Mouse (Mus musculus): Measurements from ENCODE around the gene Bloc1s1.

Gene Bloc1s1

GRCm38 (mm10) chr10:128923935-128924334, at the start of gene Bloc1s1:
TSS of gene Bloc1s1 (minus strand) at chr10:128924035.
- in situ Hi-C loops (cut with MboI), result no loop called here

GRCm38 (mm10) chr10:128972841-128973240, 49.0 kb upstream of the Bloc1s1 start:
- in situ Hi-C loops (cut with MboI), result no loop called here

- in situ Hi-C loops (cut with MboI), result no loop called here
Measured at GRCm38 (mm10) chr10:128970740-128971250, 47.0 kb upstream of the Bloc1s1 start.

GRCm38 (mm10) chr10:128968341-128968749, 44.5 kb upstream of the Bloc1s1 start:
- in situ Hi-C loops (cut with MboI), result no loop called here

- in situ Hi-C loops (cut with MboI), result no loop called here
Measured at GRCm38 (mm10) chr10:128965871-128966270, 42.0 kb upstream of the Bloc1s1 start.

- in situ Hi-C loops (cut with MboI), result no loop called here
Measured at GRCm38 (mm10) chr10:128964961-128965360, 41.1 kb upstream of the Bloc1s1 start.

GRCm38 (mm10) chr10:128960590-128961584, 37.1 kb upstream of the Bloc1s1 start, which contains the start of gene Mettl7b:
TSS of gene Mettl7b (minus strand) at chr10:128960988.
- in situ Hi-C loops (cut with MboI), result no loop called here

GRCm38 (mm10) chr10:128960142-128960541, 36.3 kb upstream of the Bloc1s1 start:
- in situ Hi-C loops (cut with MboI), result no loop called here

GRCm38 (mm10) chr10:128958340-128958739, 34.5 kb upstream of the Bloc1s1 start:
- in situ Hi-C loops (cut with MboI), result no loop called here

- in situ Hi-C loops (cut with MboI), result no loop called here
Measured at GRCm38 (mm10) chr10:128950208-128950887, 26.5 kb upstream of the Bloc1s1 start.

- in situ Hi-C loops (cut with MboI), result no loop called here
Measured at GRCm38 (mm10) chr10:128947496-128947895, 23.7 kb upstream of the Bloc1s1 start.

- in situ Hi-C loops (cut with MboI), result no loop called here
Measured at GRCm38 (mm10) chr10:128945675-128946074, 21.8 kb upstream of the Bloc1s1 start.

GRCm38 (mm10) chr10:128940475-128941061, 16.7 kb upstream of the Bloc1s1 start:
- in situ Hi-C loops (cut with MboI), result no loop called here

GRCm38 (mm10) chr10:128938974-128939373, 15.1 kb upstream of the Bloc1s1 start:
- in situ Hi-C loops (cut with MboI), result no loop called here

- in situ Hi-C loops (cut with MboI), result no loop called here
Measured at GRCm38 (mm10) chr10:128938457-128938856, 14.6 kb upstream of the Bloc1s1 start.

GRCm38 (mm10) chr10:128937756-128938390, 14.0 kb upstream of the Bloc1s1 start:
- in situ Hi-C loops (cut with MboI), result no loop called here

- in situ Hi-C loops (cut with MboI), result no loop called here
Measured at GRCm38 (mm10) chr10:128935826-128936440, 12.1 kb upstream of the Bloc1s1 start.

GRCm38 (mm10) chr10:128934997-128935787, 11.4 kb upstream of the Bloc1s1 start:
- in situ Hi-C loops (cut with MboI), result no loop called here

- in situ Hi-C loops (cut with MboI), result no loop called here
Measured at GRCm38 (mm10) chr10:128933976-128934721, 10.3 kb upstream of the Bloc1s1 start.

- in situ Hi-C loops (cut with MboI), result no loop called here
Measured at GRCm38 (mm10) chr10:128933574-128933973, 9.7 kb upstream of the Bloc1s1 start, which contains the start of gene Itga7. TSS of gene Itga7 (plus strand) at chr10:128933818.
